Mouse (Mus musculus) mature B cell (primary cell): ENCODE measurements around the gene Cadps2.

Experiments
- in situ Hi-C: fragments of 300-500 bp; cut with MboI; formaldehyde crosslinking; loops from 2 replicates; pipeline ENCODE4 v1.14.3; 2019

Cadps2 gene

DNA sequence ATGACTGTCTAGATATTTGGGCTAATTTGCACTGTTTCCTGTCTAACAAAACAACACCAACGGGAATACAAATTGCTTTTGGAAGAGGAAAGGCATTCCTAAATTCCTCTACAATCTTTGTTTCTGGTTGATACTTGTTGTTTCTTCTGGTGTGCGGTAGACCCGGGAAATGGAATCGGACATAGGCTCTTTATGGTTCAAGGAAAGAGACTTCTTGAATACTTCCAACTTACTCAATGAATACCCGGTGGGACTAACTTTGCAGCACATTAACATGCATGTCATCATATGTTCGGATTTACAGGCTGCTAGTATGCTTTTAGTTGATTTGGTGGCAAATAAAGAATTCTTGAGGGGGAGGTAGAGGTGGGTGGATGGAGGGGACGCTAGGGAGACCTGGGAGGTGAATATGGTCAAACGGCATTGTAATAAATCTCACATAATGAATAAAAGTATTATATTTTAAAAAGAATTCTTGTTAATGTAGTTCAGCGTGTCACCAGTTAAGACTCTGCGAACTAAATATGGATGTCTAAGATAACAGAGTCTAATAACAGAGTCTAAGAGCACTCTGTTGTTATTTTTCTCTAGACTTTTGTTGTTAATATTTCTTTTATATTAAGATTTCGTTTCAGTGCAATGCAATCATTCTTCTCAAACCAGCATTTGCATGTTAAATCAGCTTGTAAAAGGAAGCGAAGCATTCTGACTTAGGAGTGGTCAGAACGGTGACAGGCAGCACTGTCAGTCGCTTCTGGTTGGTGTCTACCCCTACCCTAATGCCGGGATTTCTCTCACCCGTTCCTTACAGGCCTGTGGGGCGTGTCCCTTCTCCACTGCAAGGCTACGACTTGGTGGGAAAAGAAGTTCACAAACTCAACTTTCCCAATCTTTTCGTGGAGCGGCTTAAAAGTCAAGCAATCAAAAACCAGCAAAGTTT lies 586.8 kb downstream of the Cadps2 start:
- in situ Hi-C loops: no loop called here

DNA sequence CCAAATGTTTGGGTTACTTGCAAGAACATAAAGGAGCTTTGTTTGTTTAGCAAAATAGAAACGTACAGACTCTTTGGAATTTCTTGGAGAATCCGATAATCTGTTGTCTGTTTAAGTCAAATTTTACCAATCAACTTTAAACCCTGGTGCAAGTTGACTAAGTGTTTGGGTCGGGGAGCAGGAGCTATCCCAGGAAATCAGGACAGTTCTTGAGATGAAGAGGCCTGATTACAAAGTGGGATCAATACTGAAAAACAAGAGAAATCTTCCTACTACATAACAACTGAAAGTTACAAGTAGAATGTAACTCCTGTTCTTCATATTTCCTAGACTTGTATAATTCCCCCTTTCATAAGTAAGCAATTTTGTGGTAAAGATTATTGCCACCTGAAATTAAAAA lies 587.8 kb downstream of the Cadps2 start:
- in situ Hi-C loops: no loop called here

DNA sequence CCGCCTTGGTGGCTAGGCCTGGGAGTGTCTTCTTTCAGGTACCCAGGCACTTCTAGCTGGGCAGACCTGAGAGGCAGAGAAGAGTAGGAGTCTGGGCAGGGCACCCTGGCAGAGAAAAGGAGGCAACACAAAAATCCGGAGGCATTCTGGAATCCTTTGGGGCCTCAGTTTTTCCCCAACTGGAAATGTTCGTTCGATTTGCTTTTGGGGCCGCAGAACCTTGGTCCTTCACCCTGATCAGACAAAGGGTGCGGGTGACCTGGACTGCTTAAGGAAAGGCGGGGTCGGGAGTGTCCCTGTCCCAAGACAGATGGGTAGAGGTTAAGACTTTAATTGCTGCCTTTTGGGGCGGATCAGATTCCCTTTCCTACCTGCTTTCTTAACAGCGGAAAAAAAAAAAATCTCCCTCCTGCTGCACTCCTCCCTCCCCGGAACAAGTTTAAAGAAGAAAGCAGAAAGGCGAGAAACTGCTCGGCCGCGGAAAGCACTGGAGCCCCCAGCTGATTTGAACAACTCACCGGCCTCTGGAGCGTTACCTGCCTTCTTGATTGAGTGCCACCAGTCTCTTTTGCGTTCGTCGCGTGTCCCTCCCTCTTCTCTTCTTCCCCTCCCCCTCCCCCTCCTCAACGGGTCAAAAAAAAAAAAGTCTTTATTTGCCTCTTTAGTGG lies 588.8 kb downstream of the Cadps2 start:
- in situ Hi-C loops: no loop called here

DNA sequence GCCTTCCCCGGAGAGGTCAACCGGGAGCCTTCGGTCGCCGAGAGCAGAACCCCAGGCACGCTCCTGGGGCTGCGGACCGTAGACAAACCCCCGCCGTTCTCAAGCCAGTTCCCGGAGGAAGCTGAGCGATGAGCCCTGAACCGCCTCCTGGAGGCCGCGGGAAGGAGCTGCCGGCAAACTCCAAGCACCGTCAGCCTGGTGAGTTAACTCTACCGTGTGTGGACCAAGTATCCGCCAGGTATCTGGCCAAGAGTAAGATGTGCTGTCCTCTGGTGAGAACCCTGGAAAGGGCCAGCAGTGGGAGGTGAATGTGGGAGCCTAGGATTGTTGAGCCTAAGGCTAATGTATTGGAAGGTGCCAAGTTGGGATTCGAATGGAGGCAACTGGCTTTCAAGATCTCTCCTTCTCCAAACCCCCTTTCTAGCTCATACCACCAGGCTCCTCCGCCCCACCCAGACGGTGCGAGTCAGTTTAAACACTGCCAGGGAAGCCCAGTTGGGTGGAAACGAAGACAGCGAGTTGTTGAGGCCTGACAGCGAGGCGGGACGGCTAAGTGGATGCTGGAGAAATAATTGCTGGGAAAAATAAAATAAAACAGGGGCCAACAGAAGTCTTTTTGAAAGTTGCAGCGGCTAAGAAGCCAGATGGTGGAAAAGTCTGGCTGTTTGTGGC lies 589.5 kb downstream of the Cadps2 start:
- in situ Hi-C loops: no loop called here

DNA sequence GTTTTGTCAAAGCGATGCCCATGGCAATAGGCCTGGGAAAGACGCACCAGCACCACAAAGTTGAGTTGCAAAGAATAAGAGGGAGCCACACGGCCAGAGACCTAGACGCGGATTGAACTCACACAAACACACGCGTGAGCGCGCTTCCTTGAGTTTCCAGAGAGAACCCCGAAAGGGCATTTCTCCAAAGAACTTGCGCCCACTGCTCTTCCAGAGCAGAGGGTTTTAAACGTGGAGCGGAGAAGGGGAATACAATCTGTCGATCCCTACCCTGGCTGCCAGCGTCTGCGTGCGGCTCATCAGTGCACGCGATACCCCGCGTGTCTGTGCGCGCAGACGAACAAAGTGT lies 590.2 kb downstream of the Cadps2 start:
- in situ Hi-C loops: no loop called here

DNA sequence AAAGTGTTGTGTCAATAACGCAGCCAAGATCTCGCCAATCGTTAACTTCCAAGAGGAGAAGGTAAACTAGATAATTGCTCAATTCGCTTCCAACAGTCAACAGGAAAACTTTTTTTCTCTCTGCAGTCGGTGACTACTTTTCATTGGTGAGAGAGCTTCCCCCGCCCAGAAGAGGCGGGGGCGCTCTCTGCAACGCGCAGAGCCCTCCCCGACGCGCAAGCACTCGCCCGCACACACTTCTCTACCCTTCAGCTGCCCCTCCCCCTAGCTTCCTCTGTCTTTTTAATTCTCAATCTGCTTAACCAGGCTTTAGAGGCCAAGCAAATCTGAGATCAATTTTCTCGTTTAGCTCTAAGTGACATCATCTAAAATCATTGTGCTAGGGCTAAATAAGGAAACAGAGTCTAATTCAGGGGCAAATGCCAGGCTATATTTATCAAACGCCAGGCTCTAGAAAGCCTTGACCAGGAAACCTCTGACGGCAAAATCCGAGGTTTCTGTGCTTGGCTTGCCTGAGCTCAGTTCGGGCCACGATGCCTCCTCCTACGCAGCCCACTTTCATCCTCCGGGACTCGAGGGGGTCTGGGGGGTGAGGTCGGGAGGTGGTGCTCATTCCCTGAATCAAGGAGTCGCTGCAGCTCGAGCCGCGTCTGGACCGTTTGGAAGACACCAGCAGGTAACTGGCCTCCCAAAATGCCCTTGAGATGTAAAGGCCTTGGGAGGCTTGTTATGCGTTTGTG lies 590.7 kb downstream of the Cadps2 start, which contains the start of gene Fezf1:
Gene Fezf1, minus strand, starts transcription at position 50 of the 740 bp plus-strand sequence.
- in situ Hi-C loops: no loop called here

DNA sequence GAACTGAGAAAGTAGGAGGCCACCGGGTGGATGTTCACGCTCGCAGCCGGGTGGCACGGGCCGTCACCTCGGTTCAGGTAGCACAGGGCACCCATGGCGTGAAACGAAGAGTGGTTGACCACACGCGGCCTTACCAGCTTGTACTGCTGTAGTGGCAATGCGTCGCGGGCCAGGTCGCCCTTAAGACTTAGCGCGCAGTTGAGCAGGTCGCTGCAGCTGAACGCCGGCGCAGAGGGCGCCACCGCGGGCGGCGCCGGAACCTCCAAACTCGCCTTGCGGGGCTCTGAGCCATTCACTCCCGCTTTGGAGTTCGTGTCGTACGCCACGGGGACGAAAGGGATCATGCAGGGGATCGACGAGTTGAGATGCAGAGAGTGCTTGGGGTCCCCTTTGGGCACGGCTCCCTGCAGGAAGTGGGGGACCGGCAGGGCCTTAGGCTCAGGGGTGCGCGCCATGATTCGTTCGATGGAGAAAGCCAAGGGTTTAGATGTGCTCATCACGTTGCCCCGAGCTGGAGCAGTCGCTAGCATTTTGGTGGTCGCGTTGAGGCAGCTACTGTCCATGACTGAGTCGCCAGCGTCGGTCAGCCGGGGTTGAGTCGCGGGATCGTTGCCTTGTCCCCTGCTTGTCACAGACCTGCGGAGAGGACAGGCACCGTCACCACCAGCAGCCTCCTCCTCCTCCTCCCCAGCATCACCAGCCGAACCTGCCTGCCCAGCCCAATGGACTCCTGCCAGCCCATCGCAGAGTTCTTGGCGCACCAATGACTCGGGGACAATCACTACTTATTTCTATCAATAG lies 591.5 kb downstream of the Cadps2 start:
- in situ Hi-C loops: no loop called here

DNA sequence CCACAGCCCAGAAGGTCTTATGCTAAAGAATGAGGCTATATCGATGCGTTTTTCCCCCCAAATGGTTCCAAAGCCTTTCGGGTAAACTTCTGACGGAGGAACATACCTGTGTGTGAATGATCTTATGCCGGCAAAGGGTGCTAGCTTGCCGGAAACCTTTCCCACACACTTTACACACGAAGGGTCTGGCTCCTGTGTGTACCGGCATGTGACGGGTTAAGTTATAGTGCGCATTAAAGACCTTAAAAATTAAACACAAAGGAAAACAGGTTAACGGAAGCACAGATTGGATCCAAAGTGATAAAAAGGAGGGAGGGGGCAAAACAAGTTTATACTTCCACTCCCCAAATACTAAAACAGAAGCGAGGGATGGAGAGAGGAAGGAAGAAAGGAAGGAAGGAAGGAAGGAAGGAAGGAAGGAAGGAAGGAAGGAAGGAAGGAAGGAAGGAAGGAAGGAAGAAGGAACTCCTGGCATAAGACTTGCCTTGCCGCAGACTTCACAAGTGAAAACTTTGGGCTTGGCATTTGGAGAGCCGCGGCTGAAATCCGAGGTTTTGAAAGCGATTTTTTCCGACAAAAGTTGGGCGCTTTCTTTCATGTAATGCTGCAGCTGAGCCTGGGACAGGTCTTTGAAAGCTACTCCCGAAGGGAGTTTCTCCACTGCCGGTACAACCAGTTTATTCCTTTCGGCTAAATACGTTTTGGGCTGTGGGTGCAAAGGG lies 592.3 kb downstream of the Cadps2 start:
- in situ Hi-C loops: no loop called here

DNA sequence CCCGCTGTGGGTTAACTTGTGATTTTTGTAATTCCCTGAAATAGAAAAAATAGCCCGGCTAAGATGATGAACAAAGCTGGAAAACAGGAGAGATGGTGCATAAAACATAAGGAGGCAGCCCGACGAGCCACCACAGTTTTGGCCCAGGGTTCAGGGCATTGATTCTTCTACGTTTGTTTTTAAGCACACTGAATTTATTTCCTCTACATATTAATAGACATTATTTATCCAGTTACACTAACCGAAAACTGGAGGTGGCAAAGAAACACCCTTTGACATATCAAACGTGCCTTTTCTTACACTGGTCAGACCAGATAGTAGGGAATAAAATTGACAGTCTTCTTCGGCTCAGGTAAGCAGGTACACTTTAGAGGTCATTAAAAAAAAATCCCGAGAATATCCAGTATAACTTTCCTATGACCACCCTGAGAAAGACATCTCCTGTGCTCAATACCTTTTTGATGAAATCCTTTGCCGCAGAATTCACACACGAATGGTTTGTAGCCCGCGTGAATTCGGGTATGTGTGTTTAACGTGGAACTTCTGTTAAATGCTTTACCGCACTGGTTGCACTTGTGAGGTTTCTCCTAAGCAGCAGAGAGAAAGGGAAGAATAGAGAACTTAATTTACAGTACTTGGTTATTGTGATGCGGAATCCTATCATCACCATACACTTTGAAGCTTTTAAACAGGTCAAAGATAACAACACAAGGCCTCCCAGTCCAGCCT lies 593.0 kb downstream of the Cadps2 start:
- in situ Hi-C loops: no loop called here

DNA sequence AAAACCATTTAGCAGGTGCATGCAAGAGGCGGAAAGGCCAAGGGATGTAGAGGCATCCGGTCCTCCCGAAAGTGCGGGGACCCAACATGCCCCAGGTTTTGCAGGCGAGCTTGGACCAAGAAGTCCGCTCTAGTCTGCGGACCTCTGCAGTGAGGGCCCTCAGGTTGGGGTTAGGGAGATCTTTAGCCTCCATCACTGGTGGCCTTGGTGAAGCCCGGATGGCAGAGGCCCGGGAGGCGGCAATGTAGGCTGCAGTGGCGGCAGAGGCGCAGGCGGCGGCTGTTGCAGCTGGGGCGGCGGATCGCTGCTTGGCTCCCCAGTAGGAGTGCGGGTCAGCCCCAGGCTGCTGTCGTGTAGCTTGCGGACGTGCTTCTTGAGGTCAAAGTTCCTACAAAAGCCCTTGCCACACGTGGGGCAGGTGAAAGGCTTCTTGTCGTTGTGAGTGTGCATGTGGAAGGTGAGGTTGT lies 593.6 kb downstream of the Cadps2 start:
- in situ Hi-C loops: no loop called here

DNA sequence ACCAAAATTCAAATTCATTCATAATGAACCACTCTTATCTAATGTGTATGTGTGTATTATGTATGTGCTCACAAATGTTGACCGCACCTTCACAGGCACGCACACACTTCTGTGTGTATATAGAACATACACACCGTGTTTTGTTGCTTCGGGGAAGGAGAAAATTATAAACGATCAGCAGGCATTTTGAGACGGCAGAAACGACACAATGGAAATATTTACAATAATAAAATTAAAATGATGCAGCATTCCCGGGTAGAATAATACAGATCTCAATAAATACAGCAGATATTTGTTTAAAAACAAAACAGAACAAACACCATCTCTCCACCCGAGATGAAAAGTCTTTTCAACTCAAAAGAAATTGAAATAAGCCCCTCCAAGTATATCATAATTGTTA lies 594.1 kb downstream of the Cadps2 start:
- in situ Hi-C loops: no loop called here

DNA sequence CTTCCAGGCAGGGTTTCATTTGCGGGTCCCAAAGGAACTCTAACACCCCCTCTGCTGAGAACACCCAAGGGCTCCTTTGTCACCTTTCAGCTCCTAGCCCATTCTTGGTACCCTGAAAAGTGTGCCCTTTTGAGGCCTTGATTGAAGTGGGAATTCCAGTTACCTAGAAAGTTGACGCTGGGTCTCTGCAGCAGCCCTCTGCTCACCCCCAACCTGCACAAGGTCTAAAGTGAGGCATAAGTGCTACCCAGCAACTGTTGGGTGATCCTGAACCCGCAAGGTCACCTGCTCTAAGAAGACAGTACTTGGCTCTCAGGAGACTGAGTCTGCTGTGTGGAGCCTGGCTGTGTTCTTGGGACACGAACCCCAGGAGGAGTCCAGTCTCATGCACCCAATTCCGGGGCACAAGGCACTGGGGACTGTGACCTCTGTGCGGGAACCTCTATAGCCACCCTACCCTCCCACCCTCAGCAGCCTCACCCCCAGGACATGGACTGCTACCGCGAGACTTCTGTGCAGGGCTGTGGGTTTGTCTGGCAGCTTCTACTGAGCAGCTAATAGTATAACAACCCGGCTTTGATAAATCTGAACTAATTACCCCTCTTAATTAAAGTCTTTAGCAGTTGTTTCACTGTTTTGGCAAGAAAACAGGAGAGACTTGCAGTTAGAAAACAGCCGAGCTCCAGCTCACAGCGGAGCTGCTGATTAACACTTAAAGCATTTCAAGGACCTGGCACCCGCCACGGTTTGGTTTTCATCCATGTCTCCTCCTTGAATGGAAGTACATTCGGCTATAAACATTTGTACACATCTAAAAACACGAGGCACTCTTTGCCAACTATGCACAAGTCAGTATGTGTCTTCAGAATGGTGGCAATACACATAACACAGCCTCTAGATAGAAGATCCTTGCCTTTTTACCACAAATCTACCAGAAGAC lies 595.1 kb downstream of the Cadps2 start:
- in situ Hi-C loops: no loop called here
